Mouse (Mus musculus): Measurements from ENCODE around the gene Ccr8. TPM values are rescaled to one million over a fixed set of nuclear protein-coding genes. Genes with fewer than 3 reads are reported as not detected.

Gene Ccr8
- polyA plus RNA-seq, 1 experiment from 2014 or later, result 0.23 TPM

DNA sequence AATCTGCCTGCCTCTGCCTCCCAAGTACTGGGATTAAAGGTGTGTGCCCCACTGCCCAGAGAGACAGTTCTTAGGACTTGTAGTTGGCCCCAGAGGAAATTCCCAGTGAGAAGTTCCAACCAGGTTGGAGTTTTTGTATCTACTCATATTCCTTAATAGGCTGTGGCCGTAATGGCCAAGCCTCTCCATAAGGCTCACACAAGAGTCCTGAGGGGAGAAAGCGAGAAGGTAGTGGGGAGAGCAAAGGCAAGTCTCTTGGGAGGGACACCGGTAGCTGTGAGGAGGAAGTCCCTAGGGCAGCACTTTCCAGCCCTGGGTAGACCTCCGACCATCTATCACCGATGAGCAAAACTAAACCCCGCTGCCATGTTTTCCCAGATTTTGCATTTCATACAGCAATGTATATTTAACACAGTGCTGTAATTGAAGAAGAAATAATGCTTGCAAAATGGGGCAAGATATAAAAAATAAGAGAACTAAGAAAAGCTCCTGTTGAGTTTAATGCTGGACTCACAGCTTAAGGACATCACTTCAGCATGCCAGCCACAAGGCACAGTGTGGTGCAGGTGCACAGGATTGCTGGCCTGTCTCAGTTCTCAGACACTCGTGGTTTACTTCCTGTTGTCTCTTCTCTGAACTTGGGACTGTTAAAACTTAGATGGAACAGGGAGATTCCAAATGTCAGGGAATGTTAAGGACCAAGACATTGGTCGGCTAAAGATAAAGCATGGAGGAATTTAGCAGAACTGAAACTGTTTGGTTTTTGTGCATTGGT lies 41.3 kb downstream of the Ccr8 start:
- no peak for DNase-seq (ENCODE audit: low spot score)

DNA sequence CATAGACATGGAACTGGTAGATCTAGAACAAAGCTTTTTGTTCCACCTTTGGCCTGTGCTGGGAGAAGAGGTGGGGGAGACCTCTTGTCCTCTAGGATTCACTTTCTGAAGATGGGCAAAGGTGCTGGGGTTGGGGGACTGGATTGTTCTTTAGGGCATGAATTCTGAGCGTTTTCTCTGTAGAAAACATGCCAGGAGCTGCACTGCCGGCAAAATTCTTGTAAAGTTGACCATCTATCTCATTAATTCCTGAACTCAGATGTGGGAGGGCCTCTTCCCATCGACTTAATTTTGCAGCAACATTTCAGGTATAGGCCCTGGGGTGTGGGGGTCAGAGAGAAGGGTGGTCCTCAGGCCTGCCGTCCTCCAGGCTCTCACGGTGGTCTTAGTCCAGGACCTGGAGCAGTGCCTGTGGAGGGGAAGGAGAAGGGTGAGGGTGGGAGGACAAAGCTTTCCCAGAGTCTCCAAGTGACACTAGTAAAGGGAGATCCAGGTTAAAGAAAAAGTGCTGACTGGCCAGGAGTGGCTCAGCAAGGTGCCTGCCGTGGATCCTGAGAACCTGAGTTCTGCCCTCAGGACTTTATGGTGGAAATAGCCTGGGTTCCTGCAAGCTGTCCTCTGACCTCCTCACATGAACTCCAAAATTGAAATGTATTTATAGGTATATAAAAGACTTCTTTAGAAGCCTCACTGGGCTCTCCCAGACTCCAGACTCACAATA lies 42.0 kb downstream of the Ccr8 start:
- DNase-seq (ENCODE audit: low spot score), result no peak
- Histone ChIP-seq H3K4me1 (ENCODE audit: insufficient read depth, low read depth, low read length) (no peaks in the 10 kb centered on the region), H3K4me3 (ENCODE audit: low read depth, low read length) (no peak overlapping the region), H3K36me3 (ENCODE audit: insufficient read depth, low read length) (peaks cover 19% of the 10 kb centered on the region), H3K9ac (replicated peaks; ENCODE audit: low read depth) (no peak overlapping the region), H3K9me3 (ENCODE audit: low read length) (no peaks in the 10 kb centered on the region), H3K27ac (ENCODE audit: low read length) (no peak overlapping the region), H3K4me2 (replicated peaks; ENCODE audit: low read depth, low read length) (no peak overlapping the region), H3K27me3 (replicated peaks; ENCODE audit: insufficient read depth, low read length) (no peaks in the 10 kb centered on the region)
- TF ChIP-seq CTCF (IDR thresholded peaks at IDR 0.05), result no peak
- ATAC-seq, result no peak
- WGBS, result 36% methylated on average over 6 of the region's 6 CpGs

More for the DNA sequence above, 41.3 kb downstream of the Ccr8 start:
- no peak overlapping the region for H3K27ac ChIP-seq (ENCODE audit: low read length)
- H3K27me3 ChIP-seq (replicated peaks; ENCODE audit: insufficient read depth, low read length), result no peaks in the 10 kb centered on the region
- H3K36me3 ChIP-seq (ENCODE audit: insufficient read depth, low read length), result peaks cover 19% of the 10 kb centered on the region
- H3K4me1 ChIP-seq (ENCODE audit: insufficient read depth, low read depth, low read length), result no peaks in the 10 kb centered on the region
- WGBS, result 27% methylated on average over 8 of the region's 8 CpGs
- no peak overlapping the region for H3K4me2 ChIP-seq (replicated peaks; ENCODE audit: low read depth, low read length)
- no peak overlapping the region for H3K9ac ChIP-seq (replicated peaks; ENCODE audit: low read depth)
- H3K4me3 ChIP-seq (ENCODE audit: low read depth, low read length), result no peak overlapping the region
- H3K9me3 ChIP-seq (ENCODE audit: low read length), result no peaks in the 10 kb centered on the region
- no peak for TF ChIP-seq CTCF (IDR thresholded peaks at IDR 0.05)
- no peak for TF ChIP-seq EP300 (IDR thresholded peaks at IDR 0.05)
- no peak for ATAC-seq

DNA sequence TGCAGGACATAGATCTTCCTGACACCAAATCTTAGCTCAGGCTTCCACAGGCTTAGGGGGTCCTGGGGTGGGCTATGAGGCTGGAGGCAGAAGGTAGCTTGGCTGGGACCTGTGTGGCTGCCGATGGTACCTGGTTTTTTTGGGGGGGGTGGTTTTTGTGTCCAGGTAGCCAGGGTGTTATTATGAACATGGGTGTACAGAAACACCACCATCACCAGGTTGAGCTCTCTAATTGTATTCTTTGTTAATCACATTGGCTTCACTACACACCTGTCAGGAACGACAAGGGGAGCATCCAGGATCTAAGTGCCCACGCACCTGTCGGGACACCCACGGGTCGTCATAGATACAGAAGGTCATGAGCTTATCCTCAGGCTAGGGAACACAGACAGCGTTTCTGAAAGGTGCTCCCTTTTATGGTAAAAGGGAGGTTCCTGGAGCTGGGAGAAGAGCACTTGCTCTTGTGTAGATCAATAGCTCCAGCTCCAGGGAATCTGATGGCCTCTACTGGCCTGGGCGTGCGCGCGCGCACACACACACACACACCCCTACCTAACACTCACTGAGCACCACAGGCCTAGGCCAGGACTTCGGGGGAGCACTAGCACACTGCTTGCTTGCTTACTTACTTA lies 42.7 kb downstream of the Ccr8 start:
- Histone ChIP-seq H3K27ac (ENCODE audit: low read length) (no peak overlapping the region), H3K9ac (replicated peaks; ENCODE audit: low read depth) (no peak overlapping the region), H3K27me3 (replicated peaks; ENCODE audit: insufficient read depth, low read length) (no peaks in the 10 kb centered on the region), H3K4me2 (replicated peaks; ENCODE audit: low read depth, low read length) (no peak overlapping the region), H3K36me3 (ENCODE audit: insufficient read depth, low read length) (peaks cover 16% of the 10 kb centered on the region), H3K4me1 (ENCODE audit: insufficient read depth, low read depth, low read length) (no peaks in the 10 kb centered on the region), H3K9me3 (ENCODE audit: low read length) (no peaks in the 10 kb centered on the region), H3K4me3 (ENCODE audit: low read depth, low read length) (no peak overlapping the region)
- ATAC-seq (no peak), DNase-seq (ENCODE audit: low spot score) (no peak)
- 73% methylated on average over 13 of the region's 13 CpGs for WGBS
- TF ChIP-seq CTCF (IDR thresholded peaks at IDR 0.05) (no peak), EP300 (IDR thresholded peaks at IDR 0.05) (no peak)

- no peak for TF ChIP-seq EP300 (IDR thresholded peaks at IDR 0.05)
- no peak for TF ChIP-seq CTCF (IDR thresholded peaks at IDR 0.05)
- Histone ChIP-seq H3K4me2 (replicated peaks; ENCODE audit: low read depth, low read length) (no peak overlapping the region), H3K4me3 (ENCODE audit: low read depth, low read length) (no peak overlapping the region), H3K36me3 (ENCODE audit: insufficient read depth, low read length) (peaks cover 11% of the 10 kb centered on the region), H3K9me3 (ENCODE audit: low read length) (no peaks in the 10 kb centered on the region), H3K4me1 (ENCODE audit: insufficient read depth, low read depth, low read length) (no peaks in the 10 kb centered on the region), H3K27me3 (replicated peaks; ENCODE audit: insufficient read depth, low read length) (no peaks in the 10 kb centered on the region), H3K27ac (ENCODE audit: low read length) (no peak overlapping the region), H3K9ac (replicated peaks; ENCODE audit: low read depth) (no peak overlapping the region)
- ATAC-seq (no peak), DNase-seq (ENCODE audit: low spot score) (no peak)
- WGBS, result 85% methylated on average over 11 of the region's 11 CpGs
Observed at GRCm38 (mm10) chr9:120135454-120135853, 43.5 kb downstream of the Ccr8 start.

GRCm38 (mm10) chr9:120140652-120141051 lies 48.7 kb downstream of the Ccr8 start:
- TF ChIP-seq CTCF (IDR thresholded peaks at IDR 0.05), result peak; percentile 96
- no peak for TF ChIP-seq EP300 (IDR thresholded peaks at IDR 0.05)
- Histone ChIP-seq H3K36me3 (ENCODE audit: insufficient read depth, low read length) (no peaks in the 10 kb centered on the region), H3K27ac (ENCODE audit: low read length) (no peak overlapping the region), H3K4me1 (ENCODE audit: insufficient read depth, low read depth, low read length) (no peaks in the 10 kb centered on the region), H3K27me3 (replicated peaks; ENCODE audit: insufficient read depth, low read length) (no peaks in the 10 kb centered on the region), H3K4me3 (ENCODE audit: low read depth, low read length) (no peak overlapping the region), H3K9ac (replicated peaks; ENCODE audit: low read depth) (no peak overlapping the region), H3K4me2 (replicated peaks; ENCODE audit: low read depth, low read length) (no peak overlapping the region), H3K9me3 (ENCODE audit: low read length) (no peaks in the 10 kb centered on the region)
- WGBS, result 5% methylated on average over 4 of the region's 4 CpGs
- ATAC-seq, result peak; percentile 82
- peak; percentile 90 for DNase-seq (ENCODE audit: low spot score)

- H3K27me3 ChIP-seq (replicated peaks; ENCODE audit: insufficient read depth, low read length), result no peaks in the 10 kb centered on the region
- TF ChIP-seq EP300 (IDR thresholded peaks at IDR 0.05) (no peak), CTCF (IDR thresholded peaks at IDR 0.05) (no peak)
- no peak for DNase-seq (ENCODE audit: low spot score)
- no peak overlapping the region for H3K4me2 ChIP-seq (replicated peaks; ENCODE audit: low read depth, low read length)
- no peaks in the 10 kb centered on the region for H3K4me1 ChIP-seq (ENCODE audit: insufficient read depth, low read depth, low read length)
- H3K4me3 ChIP-seq (ENCODE audit: low read depth, low read length), result no peak overlapping the region
- no peaks in the 10 kb centered on the region for H3K36me3 ChIP-seq (ENCODE audit: insufficient read depth, low read length)
- 83% methylated on average over 13 of the region's 13 CpGs for WGBS
- no peaks in the 10 kb centered on the region for H3K9me3 ChIP-seq (ENCODE audit: low read length)
- no peak for ATAC-seq
- no peak overlapping the region for H3K27ac ChIP-seq (ENCODE audit: low read length)
- H3K9ac ChIP-seq (replicated peaks; ENCODE audit: low read depth), result no peak overlapping the region
Observed at GRCm38 (mm10) chr9:120144474-120144873, 52.6 kb downstream of the Ccr8 start.

Other genes with a start within 250 kb of the Ccr8 start
- 27.8 and 30.3 TPM in 2 replicates for gene Wdr48, start 197.2 kb upstream of the Ccr8 start, polyA plus RNA-seq (2015; fragmentation: Nextera tagmentation; extraction: Ambion mirVana)
- 16.5 and 16.7 TPM in 2 replicates for gene Gorasp1, start 154.5 kb upstream of the Ccr8 start, polyA plus RNA-seq (2015; fragmentation: Nextera tagmentation; extraction: Ambion mirVana)
- 1.8 and 2.3 TPM in 2 replicates for gene Ttc21a, start 154.5 kb upstream of the Ccr8 start, polyA plus RNA-seq (2015; fragmentation: Nextera tagmentation; extraction: Ambion mirVana)
- 9.4 and 10.5 TPM in 2 replicates for gene Csrnp1, start 107.5 kb upstream of the Ccr8 start, polyA plus RNA-seq (2015; fragmentation: Nextera tagmentation; extraction: Ambion mirVana)
- 0.21 and 0.35 TPM in 2 replicates for gene Xirp1, start 68.5 kb upstream of the Ccr8 start, polyA plus RNA-seq (2015; fragmentation: Nextera tagmentation; extraction: Ambion mirVana)
- 8.0 and 9.3 TPM in 2 replicates for gene Cx3cr1, start 22.2 kb upstream of the Ccr8 start, polyA plus RNA-seq (2015; fragmentation: Nextera tagmentation; extraction: Ambion mirVana)
- 20.0 and 20.9 TPM in 2 replicates for gene Slc25a38, start 18.3 kb downstream of the Ccr8 start, polyA plus RNA-seq (2015; fragmentation: Nextera tagmentation; extraction: Ambion mirVana)
- gene Rpsa, start 35.6 kb downstream of the Ccr8 start, polyA plus RNA-seq (2015; fragmentation: Nextera tagmentation; extraction: Ambion mirVana), result 616 and 675 TPM in 2 replicates
- gene Mobp, start 57.6 kb downstream of the Ccr8 start, polyA plus RNA-seq (2015; fragmentation: Nextera tagmentation; extraction: Ambion mirVana), result not detected in 2 replicates
- gene Myrip, start 209.4 kb downstream of the Ccr8 start, polyA plus RNA-seq (2015; fragmentation: Nextera tagmentation; extraction: Ambion mirVana), result 0.58 and 0.65 TPM in 2 replicates

Data from lung, postnatal 0 days (tissue).